Mouse (Mus musculus) spleen, postnatal 10 days (tissue): ENCODE results near the gene Mettl27.
A peak's percentile ranks its signal among the peaks of the same experiment; 100 is the strongest.
"Not testable (repeated sequence)": the region's sequence is repeated elsewhere in the genome, so short reads cannot be mapped to it uniquely, and the experiment has no call there.

ENCODE experiments used
- DNase-seq, 2 experiments: peaks; one replicate each; pipeline ENCODE4 v3.0.0; 2021 to 2022; ENCODE audit warnings: low spot score in 2 of 2

Gene Mettl27

GRCm38 (mm10) chr5:134920106-134920687, 12.0 kb upstream of the Mettl27 start:
- peak; percentile 69 to 74 for DNase-seq

- DNase-seq, result peak; percentile 70 to 73
These were observed 11.1 kb upstream of the Mettl27 start for GRCm38 (mm10) chr5:134921106-134921505.

GRCm38 (mm10) chr5:134923141-134923540, 9.0 kb upstream of the Mettl27 start:
- no peak for DNase-seq

- no peak for DNase-seq
These were observed 5.4 kb upstream of the Mettl27 start for GRCm38 (mm10) chr5:134926726-134927125.

- DNase-seq, result no peak
These were observed 2.2 kb upstream of the Mettl27 start for GRCm38 (mm10) chr5:134929988-134930387.

- DNase-seq, result peak; percentile 61 to 83
These were observed 722 bp downstream of the Mettl27 start for GRCm38 (mm10) chr5:134932903-134933276.

GRCm38 (mm10) chr5:134933281-134933680, 1.1 kb downstream of the Mettl27 start:
- peak in 1 of 2 experiments; percentile 44 for DNase-seq

- not testable (repeated sequence) for DNase-seq
These were observed 1.5 kb downstream of the Mettl27 start for GRCm38 (mm10) chr5:134933686-134934085.

GRCm38 (mm10) chr5:134934666-134935065, 2.5 kb downstream of the Mettl27 start:
- no peak for DNase-seq

GRCm38 (mm10) chr5:134936051-134936450, 3.9 kb downstream of the Mettl27 start:
- no peak for DNase-seq

- DNase-seq, result no peak
These were observed 4.5 kb downstream of the Mettl27 start for GRCm38 (mm10) chr5:134936626-134937185.

GRCm38 (mm10) chr5:134939069-134939468, 6.9 kb downstream of the Mettl27 start:
- DNase-seq, result no peak

GRCm38 (mm10) chr5:134939554-134939953, 7.4 kb downstream of the Mettl27 start:
- DNase-seq, result not testable (repeated sequence)

- no peak for DNase-seq
These were observed 9.5 kb downstream of the Mettl27 start for GRCm38 (mm10) chr5:134941472-134942209.

GRCm38 (mm10) chr5:134942740-134943139, 10.6 kb downstream of the Mettl27 start:
- DNase-seq, result no peak

GRCm38 (mm10) chr5:134944179-134944578, 12.0 kb downstream of the Mettl27 start:
- DNase-seq, result no peak

GRCm38 (mm10) chr5:134945266-134945959, 13.2 kb downstream of the Mettl27 start:
- DNase-seq, result no peak

GRCm38 (mm10) chr5:134946063-134946856, 14.1 kb downstream of the Mettl27 start:
- no peak for DNase-seq

GRCm38 (mm10) chr5:134946857-134947255, 14.7 kb downstream of the Mettl27 start, which contains the start of gene Cldn4:
TSS of gene Cldn4 (minus strand) at chr5:134946934.
- DNase-seq, result no peak

- no peak for DNase-seq
These were observed 15.4 kb downstream of the Mettl27 start for GRCm38 (mm10) chr5:134947420-134948084.

GRCm38 (mm10) chr5:134948085-134948439, 15.9 kb downstream of the Mettl27 start:
- no peak for DNase-seq
